Mouse (Mus musculus) liver, embryonic 13.5 days (tissue): ENCODE measurements around the gene Nek7. TPM values are rescaled to one million over a fixed set of nuclear protein-coding genes. Genes with fewer than 3 reads are reported as not detected.

Source experiments
- ATAC-seq: fragments of 200-750 bp; cut with Nextera tagmentation; 2 replicates; pipeline ENCODE4 v1.8.0; 2017; ENCODE audit warnings: low read depth, mild to moderate bottlenecking, moderate number of reproducible peaks, moderate library complexity
- DNase-seq: peaks from one replicate; pipeline ENCODE4 v3.0.0; 2022
- H3K27ac ChIP-seq: fragments of 300-500 bp; sonication (generic); 2 replicates; pipeline ENCODE4 v1.5.1; 2015; ENCODE audit warnings: moderate library complexity, mild to moderate bottlenecking, inconsistent platforms
- H3K27me3 ChIP-seq: fragments of 300-500 bp; sonication (generic); 2 replicates; pipeline ENCODE4 v1.6.1; 2015; ENCODE audit warnings: mild to moderate bottlenecking, inconsistent platforms
- H3K36me3 ChIP-seq: fragments of 300-500 bp; sonication (generic); 2 replicates; pipeline ENCODE4 v1.6.1; 2015; ENCODE audit warnings: mild to moderate bottlenecking, inconsistent platforms
- H3K4me1 ChIP-seq: fragments of 300-500 bp; sonication (generic); replicated peaks from 2 replicates; pipeline ENCODE4 v1.6.1; 2015; ENCODE audit warnings: inconsistent platforms
- H3K4me2 ChIP-seq: fragments of 300-500 bp; sonication (generic); 2 replicates; pipeline ENCODE4 v1.6.1; 2015; ENCODE audit warnings: inconsistent platforms, mild to moderate bottlenecking, moderate library complexity
- H3K4me3 ChIP-seq: fragments of 300-500 bp; sonication (generic); replicated peaks from 2 replicates; pipeline ENCODE4 v1.5.1; 2015; ENCODE audit warnings: mild to moderate bottlenecking, inconsistent platforms
- H3K9ac ChIP-seq: fragments of 300-500 bp; sonication (generic); 2 replicates; pipeline ENCODE4 v1.6.1; 2015; ENCODE audit warnings: mild to moderate bottlenecking, inconsistent platforms
- H3K9me3 ChIP-seq: fragments of 300-500 bp; sonication (generic); replicated peaks from 2 replicates; pipeline ENCODE4 v1.6.1; 2016; ENCODE audit warnings: inconsistent platforms
- WGBS: fragments of 180-500 bp; shearing (Covaris S2); methylation state at CpG from one replicate; pipeline ENCODE4 v1.1.7; 2015; ENCODE audit not compliant: insufficient replicate concordance; 5-methylcytosine and 5-hydroxymethylcytosine counted together
- polyA plus RNA-seq: library from polyadenylated mRNA; unstranded; fragments of >200 nt; fragmentation: Nextera tagmentation; extraction: Ambion mirVana; gene quantifications from 2 replicates; pipeline ENCODE4 v1.2.1, GENCODE M21; 2015

Gene Nek7
- polyA plus RNA-seq, 1 experiment from 2014 or later = 16.5 TPM

- Histone ChIP-seq H3K4me1 (peaks cover 5% of the 10 kb centered on the region), H3K4me2 (no peak overlapping the region), H3K27ac (no peak overlapping the region), H3K4me3 (no peak overlapping the region), H3K9ac (no peak overlapping the region), H3K36me3 (no peaks in the 10 kb centered on the region), H3K27me3 (no peaks in the 10 kb centered on the region), H3K9me3 (no peaks in the 10 kb centered on the region)
- no peak for DNase-seq
- 74% methylated on average over 2 of the region's 2 CpGs for WGBS
- no peak for ATAC-seq
Measured at GRCm38 (mm10) chr1:138586891-138587290, 33.0 kb downstream of the Nek7 start.

GRCm38 (mm10) chr1:138584423-138585013 is 35.4 kb downstream of the Nek7 start:
- no peaks in the 10 kb centered on the region for H3K27me3 ChIP-seq

GRCm38 (mm10) chr1:138582225-138582624 is 37.7 kb downstream of the Nek7 start:
- H3K4me1 ChIP-seq = peaks cover 24% of the 10 kb centered on the region
- H3K27me3 ChIP-seq = no peaks in the 10 kb centered on the region
- no peak overlapping the region for H3K4me3 ChIP-seq
- 74% methylated on average over 7 of the region's 7 CpGs for WGBS
- no peak for DNase-seq
- no peak overlapping the region for H3K9ac ChIP-seq
- no peak overlapping the region for H3K27ac ChIP-seq
- H3K4me2 ChIP-seq = no peak overlapping the region
- no peak for ATAC-seq
- no peaks in the 10 kb centered on the region for H3K36me3 ChIP-seq
- H3K9me3 ChIP-seq = no peaks in the 10 kb centered on the region

More at GRCm38 (mm10) chr1:138584423-138585013, 35.4 kb downstream of the Nek7 start:
- Histone ChIP-seq H3K36me3 (no peaks in the 10 kb centered on the region), H3K9me3 (no peaks in the 10 kb centered on the region), H3K27ac (no peak overlapping the region), H3K9ac (no peak overlapping the region), H3K4me1 (peaks cover 20% of the 10 kb centered on the region), H3K4me2 (no peak overlapping the region), H3K4me3 (no peak overlapping the region)
- no peak for DNase-seq
- ATAC-seq = no peak
- WGBS = 84% methylated on average over 2 of the region's 2 CpGs

DNA sequence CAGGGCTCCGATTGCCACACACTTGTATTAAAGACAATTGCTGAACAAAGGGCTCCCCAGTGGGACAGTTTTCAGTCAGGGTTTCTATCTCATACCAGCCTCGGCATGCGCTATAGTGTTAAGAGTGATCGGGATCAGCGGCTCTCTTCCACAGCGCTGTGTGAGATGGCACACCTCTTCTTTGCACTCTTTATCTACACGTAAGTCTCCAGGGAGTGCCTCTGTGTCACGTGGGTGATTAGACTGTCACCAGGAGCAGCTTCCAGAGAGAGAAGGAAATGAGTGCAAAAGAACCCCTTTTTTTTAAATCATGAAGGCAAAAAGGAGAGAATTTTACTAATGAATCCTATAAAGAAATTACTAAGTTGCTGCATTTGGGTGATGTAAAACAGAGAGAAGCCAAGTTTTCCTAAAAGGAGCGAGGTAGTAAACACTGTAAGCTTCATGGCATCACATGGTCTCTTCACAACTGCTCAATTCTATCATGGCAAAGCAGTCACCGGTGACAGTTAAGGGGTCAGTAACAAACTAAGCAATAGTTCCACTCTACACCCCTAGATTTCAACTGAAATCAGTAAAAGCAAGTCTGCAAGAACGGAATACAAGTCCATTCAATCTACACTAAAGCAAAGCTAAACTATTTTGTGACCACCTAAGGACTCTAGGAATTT is 40.0 kb downstream of the Nek7 start:
- DNase-seq (peak; percentile 48), ATAC-seq (peak; percentile 100)
- Histone ChIP-seq H3K4me1 (peaks cover 24% of the 10 kb centered on the region), H3K27ac (peak overlapping the region; percentile 47), H3K36me3 (no peaks in the 10 kb centered on the region), H3K9ac (no peak overlapping the region; the same call in 1 of the 2 replicates), H3K4me3 (peak overlapping the region; percentile 16; the same call in 1 of the 2 replicates), H3K9me3 (no peaks in the 10 kb centered on the region), H3K27me3 (no peaks in the 10 kb centered on the region), H3K4me2 (peak overlapping the region; percentile 39)
- WGBS = 28% methylated on average over 11 of the region's 11 CpGs

- ATAC-seq = no peak
- no peak for DNase-seq
- peak overlapping the region; percentile 39 for H3K4me2 ChIP-seq
- H3K9me3 ChIP-seq = no peaks in the 10 kb centered on the region
- H3K27ac ChIP-seq = peak overlapping the region; percentile 44; the same call in 1 of the 2 replicates
- H3K4me1 ChIP-seq = peaks cover 27% of the 10 kb centered on the region
- no peak overlapping the region for H3K9ac ChIP-seq
- 79% methylated on average over 7 of the region's 7 CpGs for WGBS
- no peaks in the 10 kb centered on the region for H3K27me3 ChIP-seq
- H3K36me3 ChIP-seq = no peaks in the 10 kb centered on the region
- H3K4me3 ChIP-seq = no peak overlapping the region
Measured at GRCm38 (mm10) chr1:138579207-138579606, 40.7 kb downstream of the Nek7 start.

DNA sequence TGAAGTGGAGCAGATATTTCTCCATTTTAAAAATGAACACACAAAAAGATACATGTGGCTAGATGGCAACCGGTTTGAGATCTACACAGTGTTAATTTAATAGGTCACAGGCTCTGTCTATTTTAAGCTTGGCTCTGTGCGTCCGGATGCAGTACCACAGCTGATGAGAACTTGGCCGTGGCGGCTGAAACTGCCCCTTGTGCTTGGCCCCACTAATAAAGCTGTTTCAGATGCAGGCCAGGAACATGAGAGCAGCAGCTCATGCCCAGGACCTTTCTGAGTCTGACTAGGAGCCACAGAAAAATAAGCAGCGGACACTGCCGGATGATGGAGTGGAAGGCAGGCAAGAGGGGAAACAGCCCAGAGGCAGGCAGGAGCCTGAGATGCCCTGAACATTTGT is 43.1 kb downstream of the Nek7 start:
- DNase-seq = no peak
- WGBS = 77% methylated on average over 7 of the region's 7 CpGs

GRCm38 (mm10) chr1:138576066-138576697 is 43.8 kb downstream of the Nek7 start:
- peaks cover 33% of the 10 kb centered on the region for H3K4me1 ChIP-seq
- no peaks in the 10 kb centered on the region for H3K9me3 ChIP-seq
- H3K27ac ChIP-seq = no peak overlapping the region
- H3K27me3 ChIP-seq = no peaks in the 10 kb centered on the region
- ATAC-seq (no peak), DNase-seq (no peak)
- H3K36me3 ChIP-seq = no peaks in the 10 kb centered on the region
- no peak overlapping the region for H3K9ac ChIP-seq
- H3K4me2 ChIP-seq = no peak overlapping the region
- 81% methylated on average over 8 of the region's 8 CpGs for WGBS
- no peak overlapping the region for H3K4me3 ChIP-seq

More for the DNA sequence above, 43.1 kb downstream of the Nek7 start:
- Histone ChIP-seq H3K9me3 (no peaks in the 10 kb centered on the region), H3K27me3 (no peaks in the 10 kb centered on the region), H3K27ac (no peak overlapping the region), H3K4me2 (no peak overlapping the region), H3K36me3 (no peaks in the 10 kb centered on the region), H3K9ac (no peak overlapping the region), H3K4me3 (no peak overlapping the region), H3K4me1 (peaks cover 26% of the 10 kb centered on the region)
- no peak for ATAC-seq

DNA sequence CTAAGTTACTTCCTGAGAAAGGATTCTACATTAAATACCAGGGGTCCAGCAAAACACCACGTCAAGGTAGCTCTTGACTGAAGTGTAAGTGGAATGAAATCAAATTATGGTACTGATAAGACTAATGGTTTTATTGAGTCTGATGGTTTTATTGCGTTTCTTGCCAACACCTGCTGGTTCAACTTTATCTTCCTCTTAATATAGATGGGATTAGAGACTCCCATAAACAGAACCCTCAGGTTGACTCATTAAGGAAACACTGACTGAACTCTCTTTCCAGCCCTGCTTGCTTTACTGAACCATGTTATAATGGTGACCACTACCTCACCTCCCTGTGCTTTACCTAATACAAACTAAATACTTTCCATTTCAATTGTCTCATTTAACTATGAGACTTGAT is 44.3 kb downstream of the Nek7 start:
- H3K4me3 ChIP-seq = no peak overlapping the region
- no peak overlapping the region for H3K27ac ChIP-seq
- H3K4me1 ChIP-seq = peaks cover 33% of the 10 kb centered on the region
- H3K36me3 ChIP-seq = no peaks in the 10 kb centered on the region
- no peak for ATAC-seq
- H3K9me3 ChIP-seq = no peaks in the 10 kb centered on the region
- H3K9ac ChIP-seq = no peak overlapping the region
- no peaks in the 10 kb centered on the region for H3K27me3 ChIP-seq
- 76% methylated on average over 2 of the region's 2 CpGs for WGBS
- H3K4me2 ChIP-seq = no peak overlapping the region
- DNase-seq = no peak

GRCm38 (mm10) chr1:138571565-138572361 is 48.2 kb downstream of the Nek7 start:
- H3K36me3 ChIP-seq = no peaks in the 10 kb centered on the region
- H3K9ac ChIP-seq = no peak overlapping the region
- H3K27me3 ChIP-seq = no peaks in the 10 kb centered on the region
- no peak for DNase-seq
- H3K4me3 ChIP-seq = no peak overlapping the region
- H3K27ac ChIP-seq = no peak overlapping the region
- H3K4me1 ChIP-seq = peaks cover 20% of the 10 kb centered on the region; the same call in 1 of the 2 replicates
- no peak for ATAC-seq
- H3K9me3 ChIP-seq = no peaks in the 10 kb centered on the region
- H3K4me2 ChIP-seq = no peak overlapping the region
- WGBS = 74% methylated on average over 22 of the region's 22 CpGs

DNA sequence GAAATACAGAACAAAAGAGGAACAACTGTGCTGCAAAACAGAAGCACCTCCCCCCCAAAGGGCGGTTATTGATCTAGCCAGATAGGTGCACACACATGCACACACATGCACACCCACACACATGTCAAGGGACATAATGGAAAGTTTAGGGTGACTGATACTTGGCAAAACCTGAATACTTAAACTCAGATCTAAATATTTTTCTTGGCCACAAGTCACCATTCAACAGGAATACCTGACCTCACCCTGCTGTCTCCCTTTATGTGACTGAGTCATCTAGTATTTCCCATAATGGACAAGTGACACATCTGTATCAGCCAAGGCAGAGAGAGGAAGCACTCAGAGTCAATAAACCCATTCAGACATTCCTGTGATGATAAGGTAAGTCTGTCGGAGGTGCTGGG is 48.9 kb downstream of the Nek7 start:
- DNase-seq (no peak), ATAC-seq (no peak)
- Histone ChIP-seq H3K9me3 (no peaks in the 10 kb centered on the region), H3K36me3 (no peaks in the 10 kb centered on the region), H3K9ac (no peak overlapping the region), H3K27ac (no peak overlapping the region), H3K4me2 (no peak overlapping the region), H3K27me3 (no peaks in the 10 kb centered on the region), H3K4me1 (peaks cover 20% of the 10 kb centered on the region; the same call in 1 of the 2 replicates), H3K4me3 (no peak overlapping the region)
- WGBS = 60% methylated on average over 2 of the region's 2 CpGs
